Mouse (Mus musculus) forebrain, embryonic 15.5 days (tissue): ENCODE data around the gene Kbtbd12. TPM values are rescaled to one million over a fixed set of nuclear protein-coding genes. Genes with fewer than 3 reads are reported as not detected.

ENCODE experiments used
- ATAC-seq: fragments of 200-750 bp; cut with Nextera tagmentation; replicated peaks from 2 replicates; pipeline ENCODE4 v1.8.0; 2017; ENCODE audit warnings: mild to moderate bottlenecking, moderate TSS enrichment, moderate library complexity
- H3K27ac ChIP-seq: fragments of 300-500 bp; sonication (generic); replicated peaks from 2 replicates; pipeline ENCODE4 v1.5.1; 2015; ENCODE audit warnings: mild to moderate bottlenecking, inconsistent platforms
- H3K27me3 ChIP-seq: fragments of 300-500 bp; sonication (generic); 2 replicates; pipeline ENCODE4 v1.6.1; 2015; ENCODE audit warnings: inconsistent platforms
- H3K36me3 ChIP-seq: fragments of 300-500 bp; sonication (generic); 2 replicates; pipeline ENCODE4 v1.6.1; 2015; ENCODE audit warnings: mild to moderate bottlenecking, inconsistent platforms
- H3K4me1 ChIP-seq: fragments of 300-500 bp; sonication (generic); 2 replicates; pipeline ENCODE4 v1.6.1; 2015; ENCODE audit warnings: inconsistent platforms
- H3K4me2 ChIP-seq: fragments of 300-500 bp; sonication (generic); replicated peaks from 2 replicates; pipeline ENCODE4 v1.6.1; 2015; ENCODE audit warnings: mild to moderate bottlenecking, inconsistent platforms
- H3K4me3 ChIP-seq: fragments of 300-500 bp; sonication (generic); 2 replicates; pipeline ENCODE4 v1.5.1; 2015; ENCODE audit warnings: mild to moderate bottlenecking, inconsistent platforms
- H3K9ac ChIP-seq: fragments of 300-500 bp; sonication (generic); replicated peaks from 2 replicates; pipeline ENCODE4 v1.6.1; 2015; ENCODE audit warnings: mild to moderate bottlenecking, inconsistent platforms
- H3K9me3 ChIP-seq: fragments of 300-500 bp; sonication (generic); 2 replicates; pipeline ENCODE4 v1.6.1; 2016; ENCODE audit warnings: inconsistent platforms
- WGBS: fragments of 180-500 bp; shearing (Covaris S2); methylation state at CpG from one replicate; pipeline ENCODE4 v1.1.7; 2015; ENCODE audit warnings: mixed read lengths; 5-methylcytosine and 5-hydroxymethylcytosine counted together
- polyA plus RNA-seq: library from polyadenylated mRNA; unstranded; fragments of >200 nt; fragmentation: Nextera tagmentation; extraction: Ambion mirVana; gene quantifications from 2 replicates; pipeline ENCODE4 v1.2.1, GENCODE M21; 2015

Gene Kbtbd12
- polyA plus RNA-seq, 1 experiment from 2014 or later = 0.20 TPM

- Histone ChIP-seq H3K9me3 (no peaks in the 10 kb centered on the region), H3K9ac (no peak overlapping the region), H3K4me3 (no peak overlapping the region), H3K27ac (0 out of 2 replicates have a peak overlapping the region, but pooled peaks have one; percentile 47), H3K4me2 (no peak overlapping the region), H3K36me3 (no peaks in the 10 kb centered on the region), H3K27me3 (peaks cover 17% of the 10 kb centered on the region; the same call in 1 of the 2 replicates), H3K4me1 (peaks cover 8% of the 10 kb centered on the region; the same call in 1 of the 2 replicates)
- ATAC-seq = no peak
- WGBS = 87% methylated on average over 3 of the region's 3 CpGs
These were observed 93.5 kb downstream of the Kbtbd12 start for GRCm38 (mm10) chr6:88544241-88544640.

GRCm38 (mm10) chr6:88540093-88540755, 97.5 kb downstream of the Kbtbd12 start:
- no peak overlapping the region for H3K4me2 ChIP-seq
- 82% methylated on average over 2 of the region's 2 CpGs for WGBS
- no peak overlapping the region for H3K27ac ChIP-seq

GRCm38 (mm10) chr6:88530306-88530705, 107.4 kb downstream of the Kbtbd12 start:
- Histone ChIP-seq H3K9ac (no peak overlapping the region), H3K27ac (no peak overlapping the region), H3K36me3 (no peaks in the 10 kb centered on the region), H3K4me3 (no peak overlapping the region), H3K27me3 (no peaks in the 10 kb centered on the region), H3K4me1 (no peaks in the 10 kb centered on the region), H3K4me2 (no peak overlapping the region), H3K9me3 (no peaks in the 10 kb centered on the region)
- ATAC-seq = no peak

More at GRCm38 (mm10) chr6:88540093-88540755, 97.5 kb downstream of the Kbtbd12 start:
- H3K9me3 ChIP-seq = no peaks in the 10 kb centered on the region
- H3K9ac ChIP-seq = no peak overlapping the region
- no peak for ATAC-seq
- no peaks in the 10 kb centered on the region for H3K36me3 ChIP-seq
- H3K4me1 ChIP-seq = peaks cover 4% of the 10 kb centered on the region; the same call in 1 of the 2 replicates
- 0 out of 2 replicates have a peak, but pooled peaks cover 4% of the 10 kb centered on the region for H3K27me3 ChIP-seq
- H3K4me3 ChIP-seq = no peak overlapping the region

GRCm38 (mm10) chr6:88524056-88524455, 113.7 kb downstream of the Kbtbd12 start:
- H3K4me3 ChIP-seq = no peak overlapping the region
- H3K27me3 ChIP-seq = no peaks in the 10 kb centered on the region
- peaks cover 8% of the 10 kb centered on the region for H3K4me1 ChIP-seq
- H3K36me3 ChIP-seq = no peaks in the 10 kb centered on the region
- WGBS = 88% methylated on average over 4 of the region's 4 CpGs
- no peak for ATAC-seq
- H3K9me3 ChIP-seq = no peaks in the 10 kb centered on the region
- no peak overlapping the region for H3K27ac ChIP-seq
- no peak overlapping the region for H3K4me2 ChIP-seq
- H3K9ac ChIP-seq = no peak overlapping the region

GRCm38 (mm10) chr6:88523451-88523850, 114.3 kb downstream of the Kbtbd12 start:
- H3K27ac ChIP-seq = no peak overlapping the region
- no peak for ATAC-seq
- WGBS = 86% methylated on average over 3 of the region's 3 CpGs

GRCm38 (mm10) chr6:88523043-88523442, 114.7 kb downstream of the Kbtbd12 start:
- H3K9ac ChIP-seq = no peak overlapping the region
- no peak for ATAC-seq
- no peak overlapping the region for H3K4me3 ChIP-seq
- no peaks in the 10 kb centered on the region for H3K9me3 ChIP-seq
- WGBS = 78% methylated on average over 3 of the region's 3 CpGs
- no peak overlapping the region for H3K27ac ChIP-seq
- H3K4me2 ChIP-seq = no peak overlapping the region
- H3K36me3 ChIP-seq = no peaks in the 10 kb centered on the region
- H3K27me3 ChIP-seq = no peaks in the 10 kb centered on the region
- peaks cover 9% of the 10 kb centered on the region for H3K4me1 ChIP-seq

More at GRCm38 (mm10) chr6:88523451-88523850, 114.3 kb downstream of the Kbtbd12 start:
- Histone ChIP-seq H3K27me3 (no peaks in the 10 kb centered on the region), H3K4me2 (no peak overlapping the region), H3K4me1 (peaks cover 8% of the 10 kb centered on the region), H3K4me3 (no peak overlapping the region), H3K9ac (no peak overlapping the region), H3K9me3 (no peaks in the 10 kb centered on the region), H3K36me3 (no peaks in the 10 kb centered on the region)

- WGBS = 69% methylated on average over 3 of the region's 3 CpGs
- Histone ChIP-seq H3K4me1 (peaks cover 14% of the 10 kb centered on the region), H3K36me3 (no peaks in the 10 kb centered on the region), H3K27me3 (no peaks in the 10 kb centered on the region), H3K27ac (no peak overlapping the region), H3K9me3 (no peaks in the 10 kb centered on the region), H3K9ac (no peak overlapping the region), H3K4me2 (no peak overlapping the region), H3K4me3 (no peak overlapping the region)
- ATAC-seq = no peak
These were observed 115.1 kb downstream of the Kbtbd12 start for GRCm38 (mm10) chr6:88522606-88523005.

- Histone ChIP-seq H3K27me3 (no peaks in the 10 kb centered on the region), H3K4me3 (no peak overlapping the region), H3K27ac (no peak overlapping the region), H3K4me1 (peaks cover 22% of the 10 kb centered on the region), H3K36me3 (0 out of 2 replicates have a peak, but pooled peaks cover under 1% of the 10 kb centered on the region), H3K9me3 (no peaks in the 10 kb centered on the region), H3K9ac (no peak overlapping the region), H3K4me2 (no peak overlapping the region)
- no peak for ATAC-seq
- WGBS = 86% methylated on average over 7 of the region's 7 CpGs
These were observed 115.9 kb downstream of the Kbtbd12 start for GRCm38 (mm10) chr6:88521821-88522220.

- Histone ChIP-seq H3K9me3 (no peaks in the 10 kb centered on the region), H3K36me3 (peaks cover 26% of the 10 kb centered on the region), H3K27me3 (no peaks in the 10 kb centered on the region), H3K4me2 (peak within 1 kb of the TSS; percentile 81), H3K9ac (peak within 1 kb of the TSS; percentile 88), H3K4me3 (peak within 1 kb of the TSS; percentile 81), H3K27ac (peak within 1 kb of the TSS; percentile 86), H3K4me1 (peaks cover 26% of the 10 kb centered on the region)
- peak; percentile 98 for ATAC-seq
- under 1% methylated on average over 80 of the region's 80 CpGs for WGBS
These were observed 119.1 kb downstream of the Kbtbd12 start, which contains the start of gene Sec61a1 for GRCm38 (mm10) chr6:88518404-88519263. Gene Sec61a1, minus strand, starts transcription at chr6:88518905.

GRCm38 (mm10) chr6:88517701-88518403, 119.9 kb downstream of the Kbtbd12 start:
- Histone ChIP-seq H3K27me3 (no peaks in the 10 kb centered on the region), H3K4me3 (peak overlapping the region; percentile 81), H3K9me3 (no peaks in the 10 kb centered on the region), H3K9ac (peak overlapping the region; percentile 88), H3K36me3 (peaks cover 32% of the 10 kb centered on the region), H3K4me1 (peaks cover 26% of the 10 kb centered on the region), H3K27ac (peak overlapping the region; percentile 81), H3K4me2 (peak overlapping the region; percentile 81)
- 15% methylated on average over 18 of the region's 18 CpGs for WGBS
- no peak for ATAC-seq

- H3K4me2 ChIP-seq = 0 out of 2 replicates have a peak overlapping the region, but pooled peaks have one; percentile 81
- H3K9ac ChIP-seq = no peak overlapping the region
These were observed 121.1 kb downstream of the Kbtbd12 start for GRCm38 (mm10) chr6:88516667-88517066.

More at GRCm38 (mm10) chr6:88516667-88517066, 121.1 kb downstream of the Kbtbd12 start:
- H3K36me3 ChIP-seq = peaks cover 44% of the 10 kb centered on the region
- no peak overlapping the region for H3K27ac ChIP-seq
- H3K27me3 ChIP-seq = no peaks in the 10 kb centered on the region
- 72% methylated on average over 5 of the region's 5 CpGs for WGBS
- peaks cover 26% of the 10 kb centered on the region for H3K4me1 ChIP-seq
- ATAC-seq = no peak
- H3K9me3 ChIP-seq = no peaks in the 10 kb centered on the region
- 0 out of 2 replicates have a peak overlapping the region, but pooled peaks have one; percentile 81 for H3K4me3 ChIP-seq
